Mouse (Mus musculus) liver, embryonic 11.5 days (tissue): ENCODE results near the gene Pkd1l1. TPM values are rescaled to one million over a fixed set of nuclear protein-coding genes. Genes with fewer than 3 reads are reported as not detected.

Source experiments
- ATAC-seq: fragments of 200-750 bp; cut with Nextera tagmentation; replicated peaks from 2 replicates; pipeline ENCODE4 v1.8.0; 2017; ENCODE audit warnings: moderate number of reproducible peaks, mild to moderate bottlenecking, moderate TSS enrichment, moderate library complexity; ENCODE audit not compliant: low FRiP score
- DNase-seq: peaks from one replicate; pipeline ENCODE4 v3.0.0-alpha.2; 2017; ENCODE audit warnings: low spot score
- H3K27ac ChIP-seq: fragments of 300-500 bp; sonication (generic); 2 replicates; pipeline ENCODE4 v1.5.1; 2014; ENCODE audit warnings: mild to moderate bottlenecking, low read depth, low read length, control low read depth
- H3K27me3 ChIP-seq: fragments of 300-500 bp; sonication (generic); replicated peaks from 2 replicates; pipeline ENCODE4 v1.6.1; 2014; ENCODE audit warnings: low read length, mixed read lengths; ENCODE audit not compliant: control insufficient read depth, insufficient read depth
- H3K36me3 ChIP-seq: fragments of 300-500 bp; sonication (generic); 2 replicates; pipeline ENCODE4 v1.6.1; 2014; ENCODE audit warnings: mild to moderate bottlenecking, low read length, moderate library complexity, mixed read lengths; ENCODE audit not compliant: control insufficient read depth, insufficient read depth
- H3K4me1 ChIP-seq: fragments of 300-500 bp; sonication (generic); replicated peaks from 2 replicates; pipeline ENCODE4 v1.6.1; 2014; ENCODE audit warnings: low read length, mixed read lengths; ENCODE audit not compliant: control insufficient read depth, insufficient read depth
- H3K4me2 ChIP-seq: fragments of 300-500 bp; sonication (generic); 2 replicates; pipeline ENCODE4 v1.6.1; 2014; ENCODE audit warnings: mild to moderate bottlenecking, control low read depth, moderate library complexity
- H3K4me3 ChIP-seq: fragments of 300-500 bp; sonication (generic); 2 replicates; pipeline ENCODE4 v1.5.1; 2014; ENCODE audit warnings: low read depth, low read length, control low read depth
- H3K9ac ChIP-seq: fragments of 300-500 bp; sonication (generic); 2 replicates; pipeline ENCODE4 v1.6.1; 2014; ENCODE audit warnings: low read depth, low read length, control low read depth
- H3K9me3 ChIP-seq: fragments of 300-500 bp; sonication (generic); 2 replicates; pipeline ENCODE4 v1.6.1; 2016; ENCODE audit warnings: low read length, inconsistent platforms, mixed read lengths; ENCODE audit not compliant: control insufficient read depth
- WGBS: fragments of 180-500 bp; shearing (Covaris S2); extraction: QIAGEN DNeasy Blood & Tissue Kit; methylation state at CpG from one replicate; pipeline ENCODE4 v1.1.7; 2014; 5-methylcytosine and 5-hydroxymethylcytosine counted together
- polyA plus RNA-seq: library from polyadenylated mRNA; unstranded; fragments of >200 nt; fragmentation: Nextera tagmentation; extraction: Ambion mirVana; gene quantifications from 2 replicates; pipeline ENCODE4 v1.2.1, GENCODE M21; 2014

Pkd1l1 gene
- 0.10 and 0.18 TPM in 2 replicates for polyA plus RNA-seq

- Histone ChIP-seq H3K4me2 (no peak within 1 kb of the TSS), H3K4me1 (no peaks in the 10 kb centered on the region), H3K27ac (no peak within 1 kb of the TSS), H3K36me3 (no peaks in the 10 kb centered on the region), H3K27me3 (no peaks in the 10 kb centered on the region; the same call in 1 of the 2 replicates), H3K9me3 (no peaks in the 10 kb centered on the region), H3K4me3 (no peak within 1 kb of the TSS), H3K9ac (no peak within 1 kb of the TSS)
- no peak for DNase-seq
- WGBS, result 68% methylated on average over 3 of the region's 3 CpGs
- no peak for ATAC-seq
Observed at GRCm38 (mm10) chr11:8973166-8973565, at the start of gene Pkd1l1. Gene Pkd1l1, minus strand, starts transcription at chr11:8973266.

DNA sequence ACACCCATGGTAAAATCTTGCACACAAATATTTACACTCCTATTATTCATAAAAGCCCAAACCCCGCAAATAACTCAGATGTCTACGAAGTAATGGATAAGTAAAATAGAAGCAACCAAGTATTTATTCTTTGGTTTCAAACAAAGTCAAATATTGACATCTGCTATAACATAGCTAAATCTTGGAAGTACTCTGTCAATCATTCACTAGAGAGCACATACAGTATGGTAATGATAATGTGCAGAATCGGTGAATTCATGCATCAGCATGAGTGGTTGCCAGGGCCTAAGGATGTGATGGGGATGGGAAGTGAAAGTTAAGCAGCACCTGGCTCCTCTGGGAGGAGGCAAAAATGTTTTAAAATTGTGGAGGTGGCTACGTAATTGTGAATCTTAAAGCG is 47.1 kb upstream of the Pkd1l1 start:
- Histone ChIP-seq H3K9me3 (no peaks in the 10 kb centered on the region), H3K4me1 (no peaks in the 10 kb centered on the region), H3K4me3 (no peak overlapping the region), H3K9ac (no peak overlapping the region), H3K36me3 (no peaks in the 10 kb centered on the region), H3K4me2 (no peak overlapping the region), H3K27me3 (no peaks in the 10 kb centered on the region), H3K27ac (no peak overlapping the region)
- WGBS, result 85% methylated on average over 5 of the region's 5 CpGs
- DNase-seq (no peak), ATAC-seq (no peak)

DNA sequence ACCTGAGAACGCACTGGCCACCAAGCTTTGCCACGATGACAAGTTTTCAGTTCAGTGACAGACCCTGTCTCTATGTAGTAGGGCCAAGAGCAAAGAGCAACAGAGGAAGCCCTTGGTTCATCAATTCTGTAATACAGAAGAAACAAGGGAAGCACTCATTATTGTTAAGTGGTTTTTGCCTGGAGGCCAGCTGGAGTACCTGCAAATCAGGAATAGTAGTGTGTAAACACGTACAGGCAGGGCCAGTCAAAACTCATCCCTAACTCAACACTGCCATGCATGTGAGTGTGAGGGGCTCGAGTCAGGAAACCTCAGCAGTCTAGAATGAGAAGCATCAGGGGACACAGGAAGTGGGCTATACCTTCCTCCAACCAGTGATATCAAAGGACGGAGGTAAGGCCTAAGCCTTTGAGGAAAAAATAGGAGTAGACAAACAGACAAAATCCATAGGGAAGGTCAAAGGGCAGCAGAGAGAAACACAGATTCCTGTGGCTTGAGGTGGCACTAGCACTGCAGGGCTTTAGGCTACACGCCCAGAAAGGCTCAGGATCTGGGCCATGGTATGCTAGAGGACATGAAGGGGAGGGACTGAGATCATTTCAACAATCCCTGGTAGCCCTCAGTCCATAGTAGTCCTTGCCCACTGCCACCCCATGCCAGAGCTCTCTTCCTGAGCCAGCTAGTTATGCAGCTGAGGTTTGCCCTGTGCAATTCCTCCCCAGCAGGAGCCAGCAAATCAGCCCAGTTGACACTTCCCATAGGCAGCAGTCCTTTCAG is 45.6 kb upstream of the Pkd1l1 start:
- no peak overlapping the region for H3K9ac ChIP-seq
- no peak overlapping the region for H3K27ac ChIP-seq
- ATAC-seq (no peak), DNase-seq (no peak)
- no peaks in the 10 kb centered on the region for H3K4me1 ChIP-seq
- no peaks in the 10 kb centered on the region; the same call in 1 of the 2 replicates for H3K27me3 ChIP-seq
- no peak overlapping the region for H3K4me2 ChIP-seq
- H3K9me3 ChIP-seq, result no peaks in the 10 kb centered on the region
- H3K4me3 ChIP-seq, result no peak overlapping the region
- no peaks in the 10 kb centered on the region for H3K36me3 ChIP-seq
- 59% methylated on average over 6 of the region's 6 CpGs for WGBS

DNA sequence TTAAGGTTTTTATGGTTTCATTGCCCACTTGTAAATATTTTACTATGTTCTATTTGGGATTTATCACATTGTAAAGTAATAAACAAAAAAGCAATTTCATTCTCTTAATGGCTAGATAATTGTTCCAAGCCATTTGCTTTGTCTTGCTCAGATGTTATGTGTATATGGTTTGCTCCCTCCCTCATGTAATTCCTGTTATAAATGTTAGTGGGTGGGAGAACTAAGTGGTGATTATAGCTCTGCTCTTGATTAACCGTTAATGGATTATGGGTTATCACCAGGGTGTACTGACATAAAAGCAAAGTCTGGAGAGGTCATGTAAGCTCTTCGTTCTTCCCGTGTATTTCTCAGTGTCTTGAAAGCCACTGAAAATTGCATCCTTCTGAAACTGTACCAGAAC is 41.7 kb upstream of the Pkd1l1 start:
- no peak overlapping the region for H3K9ac ChIP-seq
- no peaks in the 10 kb centered on the region for H3K9me3 ChIP-seq
- no peak overlapping the region for H3K27ac ChIP-seq
- H3K4me2 ChIP-seq, result no peak overlapping the region
- peaks cover 3% of the 10 kb centered on the region for H3K4me1 ChIP-seq
- no peaks in the 10 kb centered on the region; the same call in 1 of the 2 replicates for H3K27me3 ChIP-seq
- no peaks in the 10 kb centered on the region for H3K36me3 ChIP-seq
- WGBS, result 82% methylated on average over 3 of the region's 3 CpGs
- no peak overlapping the region for H3K4me3 ChIP-seq
- ATAC-seq, result no peak
- DNase-seq, result no peak

DNA sequence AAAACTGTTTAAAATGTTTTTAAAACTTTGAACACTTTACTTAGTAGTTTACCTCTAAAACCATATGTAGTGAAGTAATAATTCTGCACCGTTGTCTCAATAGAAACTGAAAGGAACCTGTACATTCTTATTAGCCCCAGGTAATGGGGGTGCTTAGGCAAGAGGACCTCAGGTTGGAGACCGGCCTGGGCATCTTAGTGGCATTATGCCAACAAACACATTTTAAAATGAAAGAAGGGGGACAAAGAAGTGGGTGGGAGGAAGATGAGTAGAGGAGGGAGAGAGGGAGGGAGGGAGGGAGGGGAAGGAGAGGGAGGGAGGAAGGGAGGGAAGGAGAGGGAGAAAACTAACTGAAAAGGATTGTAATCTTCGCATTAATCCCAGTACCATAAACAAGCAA is 38.3 kb upstream of the Pkd1l1 start:
- Histone ChIP-seq H3K4me2 (peak overlapping the region; percentile 92), H3K9ac (peak overlapping the region; percentile 96), H3K9me3 (no peaks in the 10 kb centered on the region), H3K4me3 (peak overlapping the region; percentile 81), H3K4me1 (peaks cover 6% of the 10 kb centered on the region), H3K27me3 (no peaks in the 10 kb centered on the region; the same call in 1 of the 2 replicates), H3K36me3 (peaks cover 5% of the 10 kb centered on the region; the same call in 1 of the 2 replicates), H3K27ac (peak overlapping the region; percentile 89; the same call in 1 of the 2 replicates)
- WGBS, result 3% methylated on average over 3 of the region's 3 CpGs
- DNase-seq (no peak), ATAC-seq (peak; percentile 43)

DNA sequence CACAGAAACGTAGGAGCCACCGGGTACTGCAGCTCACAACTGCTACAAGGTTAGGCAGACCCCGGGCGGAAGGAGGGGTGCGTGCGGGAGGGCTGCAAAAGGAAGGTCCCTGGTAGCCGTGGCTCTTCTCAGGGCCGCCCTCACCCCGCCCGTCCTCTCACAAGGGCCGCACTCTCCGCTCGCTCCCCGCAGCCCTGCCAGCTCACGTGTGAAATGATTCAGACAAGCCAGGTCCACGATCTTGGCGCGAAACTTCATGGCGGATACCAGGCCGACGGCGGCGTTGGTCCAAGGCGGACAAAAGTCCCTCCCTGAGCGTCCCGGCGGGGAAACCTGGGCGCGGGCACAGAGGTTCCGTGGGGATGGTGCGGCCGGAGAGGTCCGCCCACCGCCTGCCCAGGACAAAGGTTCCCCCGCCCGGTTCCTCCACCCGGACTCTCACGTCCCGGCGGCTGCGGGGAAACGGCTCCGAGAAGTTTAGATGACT is 37.8 kb upstream of the Pkd1l1 start, which contains the start of gene Hus1:
Hus1 (minus strand) TSS at position 339 of the 487 bp plus-strand sequence.
- H3K27me3 ChIP-seq, result no peaks in the 10 kb centered on the region; the same call in 1 of the 2 replicates

DNA sequence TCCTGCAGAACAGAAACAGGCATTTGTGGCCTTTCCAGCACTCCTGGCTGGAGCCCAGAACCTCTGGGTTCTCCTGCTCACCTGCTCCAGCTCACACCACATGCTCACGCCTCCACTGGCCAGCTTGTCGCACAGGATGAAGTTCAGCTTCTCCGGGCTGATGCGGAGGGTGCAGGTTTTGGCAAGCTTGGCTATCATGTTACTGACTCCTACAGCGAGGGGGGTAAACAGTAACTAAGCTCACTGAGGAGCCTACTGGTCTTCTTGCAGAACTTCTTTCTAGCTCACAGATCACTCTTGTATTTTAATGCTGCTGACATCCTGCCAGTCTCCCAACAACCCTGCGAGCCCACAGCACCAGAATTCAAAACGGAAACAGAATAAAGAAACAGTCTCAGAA is 37.4 kb upstream of the Pkd1l1 start:
- H3K27ac ChIP-seq, result peak overlapping the region; percentile 89
- no peaks in the 10 kb centered on the region; the same call in 1 of the 2 replicates for H3K27me3 ChIP-seq
- under 1% methylated on average over 7 of the region's 7 CpGs for WGBS
- peaks cover 11% of the 10 kb centered on the region; the same call in 1 of the 2 replicates for H3K36me3 ChIP-seq
- ATAC-seq (peak; percentile 66), DNase-seq (no peak)
- H3K4me3 ChIP-seq, result peak overlapping the region; percentile 81
- peak overlapping the region; percentile 92 for H3K4me2 ChIP-seq
- H3K9me3 ChIP-seq, result no peaks in the 10 kb centered on the region
- peak overlapping the region; percentile 96 for H3K9ac ChIP-seq
- H3K4me1 ChIP-seq, result peaks cover 6% of the 10 kb centered on the region

More for the DNA sequence above, 37.8 kb upstream of the Pkd1l1 start, which contains the start of gene Hus1:
- WGBS, result under 1% methylated on average over 43 of the region's 43 CpGs
- no peaks in the 10 kb centered on the region for H3K9me3 ChIP-seq
- H3K36me3 ChIP-seq, result peaks cover 8% of the 10 kb centered on the region; the same call in 1 of the 2 replicates
- peak within 1 kb of the TSS; percentile 89 for H3K27ac ChIP-seq
- H3K9ac ChIP-seq, result peak within 1 kb of the TSS; percentile 96
- DNase-seq, result peak; percentile 90
- H3K4me3 ChIP-seq, result peak within 1 kb of the TSS; percentile 81
- peak within 1 kb of the TSS; percentile 92 for H3K4me2 ChIP-seq
- ATAC-seq, result peak; percentile 96
- H3K4me1 ChIP-seq, result peaks cover 6% of the 10 kb centered on the region

DNA sequence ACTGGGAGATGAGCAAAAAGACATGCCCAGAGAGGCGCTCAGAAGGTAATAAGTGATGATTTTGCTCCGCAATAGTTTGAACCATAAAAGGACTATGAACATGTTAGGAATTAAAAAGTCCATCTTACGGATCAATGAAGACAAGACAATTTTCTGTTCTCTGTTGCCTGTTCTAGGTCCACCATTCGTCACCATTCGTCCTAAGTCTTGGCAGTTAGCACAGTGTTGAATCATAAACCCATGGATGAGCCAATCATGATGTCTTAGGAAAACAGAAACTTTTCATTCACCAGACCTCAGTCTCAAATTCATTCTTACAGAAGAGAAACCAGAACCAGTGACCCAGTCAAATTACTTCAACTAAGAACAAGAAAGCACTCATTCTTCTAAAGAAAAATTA is 35.7 kb upstream of the Pkd1l1 start:
- Histone ChIP-seq H3K9me3 (no peaks in the 10 kb centered on the region), H3K36me3 (peaks cover 24% of the 10 kb centered on the region), H3K4me3 (no peak overlapping the region), H3K4me2 (no peak overlapping the region), H3K27me3 (no peaks in the 10 kb centered on the region), H3K4me1 (peaks cover 6% of the 10 kb centered on the region), H3K27ac (no peak overlapping the region), H3K9ac (no peak overlapping the region)
- WGBS, result 88% methylated on average over 5 of the region's 5 CpGs
- ATAC-seq (no peak), DNase-seq (no peak)
